Mouse (Mus musculus): ENCODE data around the gene Btrc. TPM values are rescaled to one million over a fixed set of nuclear protein-coding genes. Genes with fewer than 3 reads are reported as not detected.

Btrc gene
- polyA plus RNA-seq, 1 experiment from 2014 or later = 45.0 TPM

- Histone ChIP-seq H3K27ac (replicated peaks; ENCODE audit: low read depth, low read length) (no peak overlapping the region), H3K27me3 (replicated peaks; ENCODE audit: control insufficient read depth, insufficient read depth, low read length) (no peaks in the 10 kb centered on the region), H3K9me3 (ENCODE audit: control insufficient read depth, low read length) (no peaks in the 10 kb centered on the region), H3K36me3 (ENCODE audit: control insufficient read depth, insufficient read depth, low read length) (peaks cover 26% of the 10 kb centered on the region), H3K4me2 (ENCODE audit: low read depth, low read length) (no peak overlapping the region), H3K4me3 (ENCODE audit: low read depth, low read length) (no peak overlapping the region), H3K9ac (ENCODE audit: low read depth, low read length) (no peak overlapping the region), H3K4me1 (ENCODE audit: control insufficient read depth, insufficient read depth, low read length) (no peaks in the 10 kb centered on the region)
- WGBS = 66% methylated on average over 7 of the region's 7 CpGs
- no peak for ATAC-seq (ENCODE audit: low read depth)
- DNase-seq (ENCODE audit: low spot score) = no peak
Observed at GRCm38 (mm10) chr19:45533617-45534016, 170.1 kb downstream of the Btrc start.

GRCm38 (mm10) chr19:45535214-45535735 lies 171.7 kb downstream of the Btrc start:
- Histone ChIP-seq H3K9me3 (ENCODE audit: control insufficient read depth, low read length) (no peaks in the 10 kb centered on the region), H3K4me3 (ENCODE audit: low read depth, low read length) (no peak overlapping the region)

DNA sequence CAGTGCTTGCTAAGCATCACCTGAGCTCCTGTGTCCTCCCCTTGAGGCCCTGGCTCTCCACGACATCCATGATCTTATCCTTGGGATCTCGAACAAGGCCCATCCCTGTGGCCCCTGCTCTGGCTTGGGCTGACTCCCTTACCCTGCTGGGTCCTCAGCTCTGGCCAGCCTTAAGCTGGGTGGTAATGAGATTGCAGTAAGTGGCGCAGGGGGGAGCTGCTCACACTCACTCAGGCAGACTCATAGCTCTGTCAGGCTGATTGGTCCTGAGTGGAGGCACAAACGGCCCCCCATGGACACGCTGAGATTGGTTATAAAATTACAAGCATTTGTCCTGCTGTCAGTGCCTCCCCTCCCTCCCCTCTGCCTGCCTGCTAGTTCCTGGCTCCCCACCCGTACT lies 172.4 kb downstream of the Btrc start:
- 57% methylated on average over 6 of the region's 6 CpGs for WGBS
- no peak overlapping the region for H3K4me3 ChIP-seq (ENCODE audit: low read depth, low read length)
- DNase-seq (ENCODE audit: low spot score) (no peak), ATAC-seq (ENCODE audit: low read depth) (no peak)
- H3K27me3 ChIP-seq (replicated peaks; ENCODE audit: control insufficient read depth, insufficient read depth, low read length) = peaks cover 6% of the 10 kb centered on the region; the same call in 1 of the 2 replicates
- H3K4me2 ChIP-seq (ENCODE audit: low read depth, low read length) = no peak overlapping the region
- H3K9me3 ChIP-seq (ENCODE audit: control insufficient read depth, low read length) = no peaks in the 10 kb centered on the region
- peaks cover 3% of the 10 kb centered on the region; the same call in 1 of the 2 replicates for H3K36me3 ChIP-seq (ENCODE audit: control insufficient read depth, insufficient read depth, low read length)
- H3K27ac ChIP-seq (replicated peaks; ENCODE audit: low read depth, low read length) = no peak overlapping the region
- no peak overlapping the region for H3K9ac ChIP-seq (ENCODE audit: low read depth, low read length)
- no peaks in the 10 kb centered on the region for H3K4me1 ChIP-seq (ENCODE audit: control insufficient read depth, insufficient read depth, low read length)

More at GRCm38 (mm10) chr19:45535214-45535735, 171.7 kb downstream of the Btrc start:
- Histone ChIP-seq H3K4me1 (ENCODE audit: control insufficient read depth, insufficient read depth, low read length) (no peaks in the 10 kb centered on the region), H3K9ac (ENCODE audit: low read depth, low read length) (no peak overlapping the region), H3K27ac (replicated peaks; ENCODE audit: low read depth, low read length) (no peak overlapping the region), H3K27me3 (replicated peaks; ENCODE audit: control insufficient read depth, insufficient read depth, low read length) (0 out of 2 replicates have a peak, but pooled peaks cover 1% of the 10 kb centered on the region), H3K4me2 (ENCODE audit: low read depth, low read length) (no peak overlapping the region), H3K36me3 (ENCODE audit: control insufficient read depth, insufficient read depth, low read length) (peaks cover 9% of the 10 kb centered on the region)
- DNase-seq (ENCODE audit: low spot score) (no peak), ATAC-seq (ENCODE audit: low read depth) (no peak)
- WGBS = 69% methylated on average over 8 of the region's 8 CpGs

- peaks cover 20% of the 10 kb centered on the region for H3K27me3 ChIP-seq (replicated peaks; ENCODE audit: control insufficient read depth, insufficient read depth, low read length)
- no peak overlapping the region for H3K9ac ChIP-seq (ENCODE audit: low read depth, low read length)
- WGBS = 75% methylated on average over 1 of the region's 1 CpGs
- H3K9me3 ChIP-seq (ENCODE audit: control insufficient read depth, low read length) = no peaks in the 10 kb centered on the region
- DNase-seq (ENCODE audit: low spot score) (peak; percentile 38), ATAC-seq (ENCODE audit: low read depth) (no peak)
- H3K4me2 ChIP-seq (ENCODE audit: low read depth, low read length) = no peak overlapping the region
- no peak overlapping the region for H3K27ac ChIP-seq (replicated peaks; ENCODE audit: low read depth, low read length)
- H3K4me1 ChIP-seq (ENCODE audit: control insufficient read depth, insufficient read depth, low read length) = 0 out of 2 replicates have a peak, but pooled peaks cover 4% of the 10 kb centered on the region
- H3K4me3 ChIP-seq (ENCODE audit: low read depth, low read length) = no peak overlapping the region
- no peaks in the 10 kb centered on the region for H3K36me3 ChIP-seq (ENCODE audit: control insufficient read depth, insufficient read depth, low read length)
Observed at GRCm38 (mm10) chr19:45537505-45537904, 174.0 kb downstream of the Btrc start.

GRCm38 (mm10) chr19:45540657-45541408 lies 177.3 kb downstream of the Btrc start:
- H3K4me1 ChIP-seq (ENCODE audit: control insufficient read depth, insufficient read depth, low read length) = 0 out of 2 replicates have a peak, but pooled peaks cover 4% of the 10 kb centered on the region

GRCm38 (mm10) chr19:45541409-45542041 lies 178.0 kb downstream of the Btrc start:
- peak overlapping the region; percentile 78 for H3K4me2 ChIP-seq (ENCODE audit: low read depth, low read length)
- ATAC-seq (ENCODE audit: low read depth) (peak; percentile 41), DNase-seq (ENCODE audit: low spot score) (peak; percentile 72)
- no peak overlapping the region for H3K27ac ChIP-seq (replicated peaks; ENCODE audit: low read depth, low read length)
- H3K36me3 ChIP-seq (ENCODE audit: control insufficient read depth, insufficient read depth, low read length) = no peaks in the 10 kb centered on the region
- peak overlapping the region; percentile 56 for H3K9ac ChIP-seq (ENCODE audit: low read depth, low read length)
- H3K9me3 ChIP-seq (ENCODE audit: control insufficient read depth, low read length) = no peaks in the 10 kb centered on the region
- peak overlapping the region; percentile 40 for H3K4me3 ChIP-seq (ENCODE audit: low read depth, low read length)
- WGBS = 4% methylated on average over 26 of the region's 58 CpGs
- H3K27me3 ChIP-seq (replicated peaks; ENCODE audit: control insufficient read depth, insufficient read depth, low read length) = peaks cover 36% of the 10 kb centered on the region
- 0 out of 2 replicates have a peak, but pooled peaks cover 4% of the 10 kb centered on the region for H3K4me1 ChIP-seq (ENCODE audit: control insufficient read depth, insufficient read depth, low read length)

More at GRCm38 (mm10) chr19:45540657-45541408, 177.3 kb downstream of the Btrc start:
- Histone ChIP-seq H3K27me3 (replicated peaks; ENCODE audit: control insufficient read depth, insufficient read depth, low read length) (peaks cover 36% of the 10 kb centered on the region), H3K4me3 (ENCODE audit: low read depth, low read length) (peak overlapping the region; percentile 40), H3K9me3 (ENCODE audit: control insufficient read depth, low read length) (no peaks in the 10 kb centered on the region), H3K9ac (ENCODE audit: low read depth, low read length) (peak overlapping the region; percentile 56; the same call in 1 of the 2 replicates), H3K27ac (replicated peaks; ENCODE audit: low read depth, low read length) (no peak overlapping the region), H3K36me3 (ENCODE audit: control insufficient read depth, insufficient read depth, low read length) (no peaks in the 10 kb centered on the region), H3K4me2 (ENCODE audit: low read depth, low read length) (peak overlapping the region; percentile 78)
- ATAC-seq (ENCODE audit: low read depth) (0 out of 2 replicates have a peak, but pooled peaks have one; percentile 1), DNase-seq (ENCODE audit: low spot score) (no peak)
- WGBS = 23% methylated on average over 8 of the region's 8 CpGs

GRCm38 (mm10) chr19:45542061-45542460 lies 178.5 kb downstream of the Btrc start:
- Histone ChIP-seq H3K4me1 (ENCODE audit: control insufficient read depth, insufficient read depth, low read length) (0 out of 2 replicates have a peak, but pooled peaks cover 4% of the 10 kb centered on the region), H3K36me3 (ENCODE audit: control insufficient read depth, insufficient read depth, low read length) (no peaks in the 10 kb centered on the region), H3K4me3 (ENCODE audit: low read depth, low read length) (peak overlapping the region; percentile 40), H3K9ac (ENCODE audit: low read depth, low read length) (no peak overlapping the region), H3K27ac (replicated peaks; ENCODE audit: low read depth, low read length) (no peak overlapping the region), H3K4me2 (ENCODE audit: low read depth, low read length) (peak overlapping the region; percentile 78), H3K9me3 (ENCODE audit: control insufficient read depth, low read length) (no peaks in the 10 kb centered on the region), H3K27me3 (replicated peaks; ENCODE audit: control insufficient read depth, insufficient read depth, low read length) (peaks cover 36% of the 10 kb centered on the region)
- no peak for DNase-seq (ENCODE audit: low spot score)
- WGBS = 14% methylated on average over 3 of the region's 3 CpGs
- ATAC-seq (ENCODE audit: low read depth) = no peak

- peak overlapping the region; percentile 49 for H3K9ac ChIP-seq (ENCODE audit: low read depth, low read length)
- H3K9me3 ChIP-seq (ENCODE audit: control insufficient read depth, low read length) = no peaks in the 10 kb centered on the region
- H3K27me3 ChIP-seq (replicated peaks; ENCODE audit: control insufficient read depth, insufficient read depth, low read length) = peaks cover 36% of the 10 kb centered on the region
- H3K4me1 ChIP-seq (ENCODE audit: control insufficient read depth, insufficient read depth, low read length) = 0 out of 2 replicates have a peak, but pooled peaks cover 4% of the 10 kb centered on the region
- H3K4me3 ChIP-seq (ENCODE audit: low read depth, low read length) = peak overlapping the region; percentile 39
- peak overlapping the region; percentile 87 for H3K4me2 ChIP-seq (ENCODE audit: low read depth, low read length)
- 0% methylated on average over 13 of the region's 26 CpGs for WGBS
- no peak overlapping the region for H3K27ac ChIP-seq (replicated peaks; ENCODE audit: low read depth, low read length)
- ATAC-seq (ENCODE audit: low read depth) = no peak
- no peaks in the 10 kb centered on the region for H3K36me3 ChIP-seq (ENCODE audit: control insufficient read depth, insufficient read depth, low read length)
- no peak for DNase-seq (ENCODE audit: low spot score)
Observed at GRCm38 (mm10) chr19:45544152-45544924, 180.8 kb downstream of the Btrc start.
